ENCODE assay signal across 8 mouse cellular contexts in genomic region chr5:65242740-65243139, GRCm38 (mm10). TPM values are rescaled to one million over a fixed set of nuclear protein-coding genes. Genes with fewer than 3 reads are reported as not detected.
DNase-seq lines count a peak whose midpoint lies in the region; ATAC-seq and TF ChIP-seq lines count a peak whose summit lies in the region.

No protein-coding gene starts in this region.

- H3K79me3 ChIP-seq in C2C12 (ENCODE audit: low read depth) = no peaks in the 10 kb centered on the region

- H3K9ac ChIP-seq in ES-E14 (ENCODE audit: insufficient read depth, low read depth, low read length, poor library complexity, severe bottlenecking) = no peak overlapping the region
- H3K9ac ChIP-seq in liver, embryonic 13.5 days = no peak overlapping the region

- H3K27me3 ChIP-seq in C2C12 (ENCODE audit: control insufficient read depth, insufficient read depth, insufficient read length) = no peaks in the 10 kb centered on the region
- H3K27me3 ChIP-seq in liver, embryonic 13.5 days = no peaks in the 10 kb centered on the region

- no peak overlapping the region for H3K4me2 ChIP-seq in liver, embryonic 13.5 days

- 51% methylated on average over 5 of the region's 5 CpGs for WGBS in liver, embryonic 13.5 days (ENCODE audit: insufficient replicate concordance)

- H3K9me3 ChIP-seq in ES-E14 (ENCODE audit: control insufficient read depth, insufficient read depth, low read depth, low read length) = no peaks in the 10 kb centered on the region
- H3K9me3 ChIP-seq in liver, embryonic 13.5 days (replicated peaks) = no peaks in the 10 kb centered on the region

- no peaks in the 10 kb centered on the region for H3K79me2 ChIP-seq in C2C12 (ENCODE audit: control insufficient read depth, insufficient read depth)

- no peak overlapping the region for H3ac ChIP-seq in C2C12 (ENCODE audit: control insufficient read depth, insufficient read length, low read depth)

- H3K4me3 ChIP-seq in C2C12 (ENCODE audit: insufficient read depth, poor library complexity, severe bottlenecking) (no peak overlapping the region), ES-E14 (ENCODE audit: insufficient read depth in 1 of 2, low read depth in 1 of 2, low read length in 2 of 2, poor library complexity in 1 of 2, severe bottlenecking in 1 of 2) (no peak overlapping the region)
- H3K4me3 ChIP-seq in cortical plate, adult 2 months (ENCODE audit: insufficient read depth, low read length) = no peak overlapping the region
- H3K4me3 ChIP-seq in liver, embryonic 13.5 days (replicated peaks) = no peak overlapping the region

- ATAC-seq in liver, embryonic 13.5 days (ENCODE audit: low read depth) = no peak

- in situ Hi-C loops in ES-E14 (cut with MboI; ENCODE audit: low sequenced_read_pairs in 2 of 2, unreplicated experiment in 2 of 2) = no loop called here

- H3K36me3 ChIP-seq in C2C12 (ENCODE audit: control insufficient read depth, insufficient read depth) (peaks cover 2% of the 10 kb centered on the region), ES-E14 (ENCODE audit: control insufficient read depth, insufficient read depth, low read length, poor library complexity, severe bottlenecking) (no peaks in the 10 kb centered on the region)
- no peaks in the 10 kb centered on the region for H3K36me3 ChIP-seq in liver, embryonic 13.5 days

- no peak overlapping the region for H3K27ac ChIP-seq in ES-E14 (ENCODE audit: insufficient read depth, low read depth, low read length, poor library complexity, severe bottlenecking)
- no peak overlapping the region for H3K27ac ChIP-seq in cortical plate, adult 2 months (ENCODE audit: insufficient read depth, low read length)
- H3K27ac ChIP-seq in liver, embryonic 13.5 days = no peak overlapping the region

- no peak for TF ChIP-seq POLR2A in cortical plate, adult 2 months (IDR thresholded peaks at IDR 0.05; ENCODE audit: extremely low read depth, insufficient read depth, low read length)

- no peaks in the 10 kb centered on the region for H3K4me1 ChIP-seq in ES-E14 (ENCODE audit: control insufficient read depth in 2 of 2, insufficient read depth in 2 of 2, low read length in 2 of 2, poor library complexity in 1 of 2)
- no peaks in the 10 kb centered on the region for H3K4me1 ChIP-seq in cortical plate, adult 2 months (ENCODE audit: control insufficient read depth, insufficient read depth, low read length)
- no peaks in the 10 kb centered on the region for H3K4me1 ChIP-seq in liver, embryonic 13.5 days (replicated peaks)

- peak; percentile 37 for DNase-seq in kidney, postnatal 10 days
- DNase-seq in kidney, adult 11 months = no peak
- DNase-seq in ES-E14 (ENCODE audit: low read depth, low spot score) = peak; percentile 38
- peak; percentile 12 for DNase-seq in liver, embryonic 13.5 days
- peak; percentile 10 for DNase-seq in yolk sac, embryonic 10.5 days (ENCODE audit: low spot score)
- DNase-seq in urinary bladder, postnatal 10 days (ENCODE audit: low spot score) = no peak

- TF ChIP-seq CTCF in C2C12 (IDR thresholded peaks at IDR 0.05; ENCODE audit: control insufficient read depth, insufficient read depth, insufficient read length) = peak; percentile 43
- TF ChIP-seq CTCF in cortical plate, adult 2 months (IDR thresholded peaks at IDR 0.05; ENCODE audit: extremely low read depth, insufficient read depth, low read length) = 0 out of 2 replicates have a peak, but pooled peaks have one; percentile 15

TF ChIP-seq in C2C12, 6 proteins besides CTCF, POLR2A, EP300 and RAD21:
- TF ChIP-seq MAX (IDR thresholded peaks at IDR 0.05) (no peak), FOSL1 (IDR thresholded peaks at IDR 0.05; ENCODE audit: insufficient read depth, low read length, poor library complexity, severe bottlenecking) (no peak)

TF ChIP-seq in ES-E14, 5 proteins besides CTCF, POLR2A, EP300 and RAD21:
- TF ChIP-seq MAFK (IDR thresholded peaks at IDR 0.05; ENCODE audit: insufficient read depth, low read depth, low read length) = no peak

RNA-seq across cellular contexts. Expression of gene Wdr19, which starts 43.2 kb away (rescaled TPM):
- 2.9 TPM for polyA plus RNA-seq in C2C12 (2012; fragmentation: generic; extraction: Trizol)
- 5.3 and 5.7 TPM in 2 replicates for total RNA-seq in ES-E14 (2012; rRNA removed)
- polyA plus RNA-seq in cortical plate, adult 2 months (2012; rRNA removed) = 18.9 and 20.2 TPM in 2 replicates
- polyA plus RNA-seq in liver, embryonic 13.5 days (2015; fragmentation: Nextera tagmentation; extraction: Ambion mirVana) = 0.61 and 1.2 TPM in 2 replicates

Comparison
In these comparisons a context has a peak if more than half of its experiments do, and no peak if none do; other contexts are left out.
1. DNase-seq: peak in kidney, postnatal 10 days (single experiment), ES-E14 (single experiment), liver, embryonic 13.5 days (single experiment) and yolk sac, embryonic 10.5 days (single experiment); none in kidney, adult 11 months (single experiment) and urinary bladder, postnatal 10 days (single experiment).